ENCODE assay signal across 22 mouse cellular contexts in the genomic region with DNA sequence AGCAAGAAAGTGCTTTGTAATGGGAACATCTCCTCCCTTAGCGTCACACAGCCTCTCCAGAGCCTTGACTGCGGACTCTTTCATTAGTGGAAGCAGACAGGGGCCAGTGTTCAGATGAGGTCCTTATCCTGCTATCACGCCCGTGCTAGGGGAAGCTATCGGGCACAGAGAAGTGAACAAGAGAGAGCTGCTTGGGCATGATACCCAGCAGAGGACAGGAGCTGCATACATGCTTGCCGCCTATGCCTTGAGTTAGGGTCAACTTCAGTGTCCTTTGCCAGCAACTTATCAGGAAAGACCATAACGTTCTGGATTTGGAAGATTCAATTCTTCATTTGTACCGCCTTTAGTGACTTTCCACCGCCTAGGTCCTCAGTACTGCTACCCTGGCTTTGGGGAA. TPM values are rescaled to one million over a fixed set of nuclear protein-coding genes. Genes with fewer than 3 reads are reported as not detected.
DNase-seq lines count a peak whose midpoint lies in the region; ATAC-seq and TF ChIP-seq lines count a peak whose summit lies in the region.
"Had no signal": no experiment of that assay in that cellular context is flagged by ENCODE, and none has a peak within 500 bp of the region (broad histone marks: within the 10 kb centered on the region; RNA-seq: fewer than 3 reads in every experiment).

No protein-coding gene starts in this region.

- H3K9me3 ChIP-seq in liver, embryonic 12.5 days (replicated peaks) = no peaks in the 10 kb centered on the region
- H3K9me3 ChIP-seq: embryonic facial prominence, embryonic 12.5 days; forebrain, embryonic 10.5 days; kidney, embryonic 15.5 days; limb, embryonic 15.5 days; neural tube, embryonic 15.5 days had no signal

- ATAC-seq in liver, embryonic 12.5 days = peak; percentile 89
- ATAC-seq: intestine, embryonic 16.5 days had no signal

- peak; percentile 18 for DNase-seq in thymus, adult 2 months
- DNase-seq in thymus, postnatal 25 days = no peak
- peak; percentile 88 for DNase-seq in c-Kit-positive CD71-positive TER-119-positive erythroid progenitor cells, embryonic 14.5 days (ENCODE audit: low spot score)
- no peak for DNase-seq in frontal cortex, postnatal 36 days (ENCODE audit: low spot score in 2 of 2)
- DNase-seq in testis, postnatal 10 days (ENCODE audit: low spot score) = no peak
- no peak for DNase-seq in right cerebral cortex, postnatal 25 days
- DNase-seq: adrenal gland, adult 8-10 months; cerebellum, adult 8-10 months; gastrocnemius, postnatal 25 days; layer of hippocampus, postnatal 36 days; lung, postnatal 4 days; midbrain, embryonic 14.5 days; right cerebral cortex, postnatal 4 days had no signal

- H3K4me3 ChIP-seq in thymus, adult 2 months (ENCODE audit: control insufficient read depth, insufficient read depth, low read length) = no peak overlapping the region
- H3K4me3 ChIP-seq in liver, embryonic 12.5 days = no peak overlapping the region
- H3K4me3 ChIP-seq: embryonic facial prominence, embryonic 12.5 days; forebrain, embryonic 10.5 days; kidney, embryonic 15.5 days; limb, embryonic 15.5 days; myocyte; neural tube, embryonic 15.5 days had no signal

- 94% methylated on average over 9 of the region's 9 CpGs for WGBS in thymus, adult 2 months
- WGBS in liver, embryonic 12.5 days (ENCODE audit: insufficient replicate concordance) = 25% methylated on average over 9 of the region's 9 CpGs

- no peak for TF ChIP-seq POLR2A in thymus, adult 2 months (IDR thresholded peaks at IDR 0.05; ENCODE audit: control insufficient read depth, extremely low read depth, insufficient read depth, low read length, poor library complexity)

- peak overlapping the region; percentile 49 for H3K4me2 ChIP-seq in liver, embryonic 12.5 days
- H3K4me2 ChIP-seq: embryonic facial prominence, embryonic 12.5 days; hindbrain, embryonic 14.5 days; kidney, embryonic 15.5 days; limb, embryonic 15.5 days; neural tube, embryonic 15.5 days had no signal

- peak overlapping the region; percentile 47 for H3K9ac ChIP-seq in liver, embryonic 12.5 days
- H3K9ac ChIP-seq: embryonic facial prominence, embryonic 12.5 days; hindbrain, embryonic 14.5 days; kidney, embryonic 15.5 days; limb, embryonic 15.5 days; neural tube, embryonic 15.5 days had no signal

- no peaks in the 10 kb centered on the region for H3K27me3 ChIP-seq in thymus, adult 2 months (ENCODE audit: control insufficient read depth, insufficient read depth, low read length)
- no peaks in the 10 kb centered on the region for H3K27me3 ChIP-seq in liver, embryonic 12.5 days (replicated peaks)
- H3K27me3 ChIP-seq: embryonic facial prominence, embryonic 12.5 days; kidney, embryonic 15.5 days; limb, embryonic 15.5 days; neural tube, embryonic 15.5 days had no signal

- H3K27ac ChIP-seq in thymus, adult 2 months (ENCODE audit: control insufficient read depth, insufficient read depth, low read length) = peak overlapping the region; percentile 95
- peak overlapping the region; percentile 94 for H3K27ac ChIP-seq in liver, embryonic 12.5 days
- H3K27ac ChIP-seq: embryonic facial prominence, embryonic 12.5 days; forebrain, embryonic 10.5 days; hindbrain, embryonic 14.5 days; kidney, embryonic 15.5 days; limb, embryonic 15.5 days; neural tube, embryonic 15.5 days had no signal

- H3K36me3 ChIP-seq in thymus, adult 2 months (ENCODE audit: control insufficient read depth, insufficient read depth, low read length) = no peaks in the 10 kb centered on the region
- H3K36me3 ChIP-seq in liver, embryonic 12.5 days = no peaks in the 10 kb centered on the region
- H3K36me3 ChIP-seq: embryonic facial prominence, embryonic 12.5 days; forebrain, embryonic 10.5 days; kidney, embryonic 15.5 days; limb, embryonic 15.5 days; neural tube, embryonic 15.5 days had no signal

- peaks cover 21% of the 10 kb centered on the region for H3K4me1 ChIP-seq in thymus, adult 2 months (replicated peaks; ENCODE audit: control insufficient read depth, insufficient read depth, low read length)
- peaks cover 63% of the 10 kb centered on the region for H3K4me1 ChIP-seq in liver, embryonic 12.5 days

- TF ChIP-seq CTCF in thymus, adult 2 months (IDR thresholded peaks at IDR 0.05; ENCODE audit: borderline replicate concordance, control insufficient read depth, extremely low read depth, insufficient read depth, low read length, poor library complexity) = no peak

RNA-seq across cellular contexts. Expression of gene Fam117a, which starts 3.0 kb away (rescaled TPM):
- 204 and 224 TPM in 2 replicates for polyA plus RNA-seq in thymus, adult 2 months (2012; rRNA removed)
- polyA plus RNA-seq in liver, embryonic 12.5 days (2016; fragmentation: Nextera tagmentation; extraction: Ambion mirVana) = 59.0 and 62.7 TPM in 2 replicates

RNA-seq across cellular contexts. Expression of gene Kat7, which starts 23.8 kb away (rescaled TPM):
- 55.5 and 64.8 TPM in 2 replicates for polyA plus RNA-seq in thymus, adult 2 months (2012; rRNA removed)
- polyA plus RNA-seq in liver, embryonic 12.5 days (2016; fragmentation: Nextera tagmentation; extraction: Ambion mirVana) = 48.1 and 49.5 TPM in 2 replicates

RNA-seq across cellular contexts. Expression of gene Slc35b1, which starts 50.7 kb away (rescaled TPM):
- polyA plus RNA-seq in thymus, adult 2 months (2012; rRNA removed) = 89.3 and 107 TPM in 2 replicates
- polyA plus RNA-seq in liver, embryonic 12.5 days (2016; fragmentation: Nextera tagmentation; extraction: Ambion mirVana) = 58.2 and 61.3 TPM in 2 replicates

Comparison
In these comparisons a context has a peak if more than half of its experiments do, and no peak if none do; other contexts are left out.
1. DNase-seq: peak in thymus, adult 2 months (single experiment) and c-Kit-positive CD71-positive TER-119-positive erythroid progenitor cells, embryonic 14.5 days (single experiment); none in thymus, postnatal 25 days (single experiment), frontal cortex, postnatal 36 days (0 of 2), testis, postnatal 10 days (single experiment) and right cerebral cortex, postnatal 25 days (single experiment).